Mouse (Mus musculus) lung, adult 2 months (tissue): ENCODE data around the gene Icam5.

ENCODE experiments used
- CTCF ChIP-seq: fragments of 200-500 bp; IDR thresholded peaks from 2 replicates; pipeline ENCODE4 v1.5.1; 2011; ENCODE audit warnings: mild to moderate bottlenecking, low read length, control low read depth; ENCODE audit not compliant: insufficient read depth
- POLR2A ChIP-seq: fragments of 200-500 bp; IDR thresholded peaks from 2 replicates; pipeline ENCODE4 v1.6.1; 2011; ENCODE audit warnings: low read depth, mild to moderate bottlenecking, control low read depth, low read length, borderline replicate concordance; ENCODE audit errors: extremely low read depth

DNA sequence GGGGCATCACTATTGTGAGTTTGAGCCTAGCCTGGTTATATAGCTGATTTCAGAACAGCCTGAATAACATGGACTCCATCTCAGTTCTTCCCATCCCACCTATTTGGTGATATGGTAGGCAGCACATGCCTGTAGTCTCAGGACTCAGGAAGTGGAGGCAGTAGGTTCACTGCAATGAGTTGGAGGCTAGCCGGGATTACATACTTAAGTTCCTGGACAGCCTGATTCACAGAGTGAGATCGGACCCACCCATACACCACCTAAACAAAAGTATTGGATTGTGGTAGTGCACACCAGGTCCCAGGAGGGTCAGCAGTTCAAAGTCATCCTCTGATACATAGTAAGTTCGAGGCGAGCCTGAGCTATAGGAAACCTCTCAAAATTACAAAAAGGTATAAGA is 40.8 kb downstream of the Icam5 start:
- no peak for TF ChIP-seq CTCF
- TF ChIP-seq POLR2A = no peak
